Comparison of ENCODE assay signal across 12 mouse cellular contexts in the genomic region with DNA sequence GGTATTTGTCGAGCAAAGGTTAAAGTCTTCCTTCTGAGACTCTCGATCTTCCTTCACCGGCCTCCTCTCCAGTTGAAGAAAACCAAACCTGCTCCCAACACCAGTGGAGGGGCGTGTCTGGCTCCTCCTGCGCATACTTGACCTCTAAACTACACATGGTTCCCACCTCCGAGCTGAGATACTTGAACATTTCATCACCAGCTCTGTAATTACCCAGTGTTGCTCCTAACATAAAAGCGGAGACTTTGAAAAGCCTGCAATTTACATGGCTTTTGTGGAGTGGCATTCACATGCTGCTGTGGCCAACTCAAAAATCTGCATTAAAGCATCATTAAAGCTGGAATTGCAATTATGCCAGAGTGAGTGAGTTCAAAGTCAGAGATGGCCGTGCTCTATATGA.
A peak's percentile ranks its signal among the peaks of the same experiment; 100 is the strongest.
DNase-seq lines count a peak whose midpoint lies in the region; ATAC-seq and TF ChIP-seq lines count a peak whose summit lies in the region.
"Had no signal": no experiment of that assay in that cellular context is flagged by ENCODE, and none has a peak within 500 bp of the region (broad histone marks: within the 10 kb centered on the region; RNA-seq: fewer than 3 reads in every experiment).

No protein-coding gene starts in this region.

- peaks cover 15% of the 10 kb centered on the region for H3K4me1 ChIP-seq in kidney, embryonic 16.5 days (ENCODE audit: insufficient read depth, low read length)
- H3K4me1 ChIP-seq in forebrain, embryonic 13.5 days, result peaks cover 20% of the 10 kb centered on the region
- H3K4me1 ChIP-seq in intestine, postnatal 0 days (replicated peaks; ENCODE audit: control insufficient read depth, insufficient read depth, low read length), result no peaks in the 10 kb centered on the region; the same call in 1 of the 2 replicates
- H3K4me1 ChIP-seq in liver, embryonic 12.5 days, result peaks cover 13% of the 10 kb centered on the region
- H3K4me1 ChIP-seq: hindbrain, embryonic 15.5 days had no signal

- DNase-seq in kidney, adult 11 months, result peak; percentile 43
- DNase-seq in lung, postnatal 25 days (ENCODE audit: low spot score), result peak; percentile 62
- DNase-seq in ovary, postnatal 14 days (ENCODE audit: low spot score), result no peak
- DNase-seq: spleen, adult 18-20 months had no signal

- no peak overlapping the region for H3K9ac ChIP-seq in kidney, embryonic 16.5 days (replicated peaks; ENCODE audit: low read length)
- no peak overlapping the region for H3K9ac ChIP-seq in forebrain, embryonic 13.5 days
- H3K9ac ChIP-seq in intestine, postnatal 0 days (ENCODE audit: low read depth, low read length), result no peak overlapping the region
- no peak overlapping the region for H3K9ac ChIP-seq in liver, embryonic 12.5 days
- H3K9ac ChIP-seq: embryonic facial prominence, embryonic 13.5 days; hindbrain, embryonic 15.5 days had no signal

- no peak overlapping the region for H3K4me3 ChIP-seq in kidney, embryonic 16.5 days (ENCODE audit: low read length)
- H3K4me3 ChIP-seq in forebrain, embryonic 13.5 days, result no peak overlapping the region
- no peak overlapping the region for H3K4me3 ChIP-seq in intestine, postnatal 0 days (ENCODE audit: low read depth, low read length)
- no peak overlapping the region for H3K4me3 ChIP-seq in liver, embryonic 12.5 days
- H3K4me3 ChIP-seq: embryonic facial prominence, embryonic 13.5 days; hindbrain, embryonic 15.5 days had no signal

- H3K9me3 ChIP-seq in kidney, embryonic 16.5 days (ENCODE audit: low read length), result no peaks in the 10 kb centered on the region
- H3K9me3 ChIP-seq in forebrain, embryonic 13.5 days (replicated peaks), result no peaks in the 10 kb centered on the region
- no peaks in the 10 kb centered on the region for H3K9me3 ChIP-seq in intestine, postnatal 0 days (ENCODE audit: control insufficient read depth)
- no peaks in the 10 kb centered on the region for H3K9me3 ChIP-seq in liver, embryonic 12.5 days (replicated peaks)
- H3K9me3 ChIP-seq: embryonic facial prominence, embryonic 13.5 days; G1E; hindbrain, embryonic 15.5 days had no signal

- no peaks in the 10 kb centered on the region for H3K36me3 ChIP-seq in kidney, embryonic 16.5 days (ENCODE audit: insufficient read depth, low read length)
- no peaks in the 10 kb centered on the region for H3K36me3 ChIP-seq in forebrain, embryonic 13.5 days (ENCODE audit: poor library complexity, severe bottlenecking)
- H3K36me3 ChIP-seq in intestine, postnatal 0 days (ENCODE audit: control insufficient read depth, insufficient read depth), result no peaks in the 10 kb centered on the region; the same call in 1 of the 2 replicates
- H3K36me3 ChIP-seq in liver, embryonic 12.5 days, result no peaks in the 10 kb centered on the region
- H3K36me3 ChIP-seq: embryonic facial prominence, embryonic 13.5 days; G1E; hindbrain, embryonic 15.5 days had no signal

- H3K27me3 ChIP-seq in kidney, embryonic 16.5 days (ENCODE audit: insufficient read depth, low read length), result no peaks in the 10 kb centered on the region
- no peaks in the 10 kb centered on the region for H3K27me3 ChIP-seq in forebrain, embryonic 13.5 days
- H3K27me3 ChIP-seq in intestine, postnatal 0 days (replicated peaks; ENCODE audit: control insufficient read depth, insufficient read depth, low read length), result no peaks in the 10 kb centered on the region
- no peaks in the 10 kb centered on the region for H3K27me3 ChIP-seq in liver, embryonic 12.5 days (replicated peaks)
- H3K27me3 ChIP-seq: embryonic facial prominence, embryonic 13.5 days; hindbrain, embryonic 15.5 days had no signal

- TF ChIP-seq CTCF in intestine, postnatal 0 days (IDR thresholded peaks at IDR 0.05; ENCODE audit: low read depth), result no peak

- 54% methylated on average over 8 of the region's 8 CpGs for WGBS in kidney, embryonic 16.5 days
- WGBS in forebrain, embryonic 13.5 days, result 36% methylated on average over 8 of the region's 8 CpGs
- 34% methylated on average over 8 of the region's 8 CpGs for WGBS in intestine, postnatal 0 days
- 72% methylated on average over 8 of the region's 8 CpGs for WGBS in liver, embryonic 12.5 days (ENCODE audit: insufficient replicate concordance)

- ATAC-seq in kidney, embryonic 16.5 days (ENCODE audit: low FRiP score, low TSS enrichment), result no peak
- peak; percentile 37; the same call in 1 of the 2 replicates for ATAC-seq in forebrain, embryonic 13.5 days
- 0 out of 2 replicates have a peak, but pooled peaks have one; percentile 38 for ATAC-seq in intestine, postnatal 0 days
- no peak for ATAC-seq in liver, embryonic 12.5 days

- no peak overlapping the region for H3K27ac ChIP-seq in kidney, embryonic 16.5 days (ENCODE audit: low read length)
- H3K27ac ChIP-seq in forebrain, embryonic 13.5 days, result no peak overlapping the region
- H3K27ac ChIP-seq in intestine, postnatal 0 days (ENCODE audit: low read depth, low read length), result no peak overlapping the region
- no peak overlapping the region for H3K27ac ChIP-seq in liver, embryonic 12.5 days
- H3K27ac ChIP-seq: embryonic facial prominence, embryonic 13.5 days; hindbrain, embryonic 15.5 days had no signal

- H3K4me2 ChIP-seq in kidney, embryonic 16.5 days (replicated peaks; ENCODE audit: low read depth, low read length), result no peak overlapping the region
- no peak overlapping the region for H3K4me2 ChIP-seq in forebrain, embryonic 13.5 days
- H3K4me2 ChIP-seq in intestine, postnatal 0 days (replicated peaks; ENCODE audit: low read depth), result no peak overlapping the region
- H3K4me2 ChIP-seq in liver, embryonic 12.5 days, result no peak overlapping the region
- H3K4me2 ChIP-seq: embryonic facial prominence, embryonic 13.5 days; hindbrain, embryonic 15.5 days; liver, embryonic 11.5 days had no signal

Comparison
In these comparisons a context has a peak if more than half of its experiments do, and no peak if none do; other contexts are left out.
1. ATAC-seq: peak in forebrain, embryonic 13.5 days (single experiment) and intestine, postnatal 0 days (single experiment); none in kidney, embryonic 16.5 days (single experiment) and liver, embryonic 12.5 days (single experiment).